Mouse (Mus musculus) midbrain, postnatal 0 days (tissue): Measurements from ENCODE around the gene Mcpt4. TPM values are rescaled to one million over a fixed set of nuclear protein-coding genes. Genes with fewer than 3 reads are reported as not detected.
"Not testable (repeated sequence)": the region's sequence is repeated elsewhere in the genome, so short reads cannot be mapped to it uniquely, and the experiment has no call there.

Source experiments
- ATAC-seq: fragments of 200-750 bp; cut with Nextera tagmentation; 2 replicates; pipeline ENCODE4 v1.8.0; 2017; ENCODE audit warnings: moderate number of reproducible peaks, mild to moderate bottlenecking, moderate TSS enrichment, moderate library complexity; ENCODE audit not compliant: low FRiP score
- DNase-seq: peaks from one replicate; pipeline ENCODE4 v3.0.0-alpha.2; 2015; ENCODE audit warnings: low spot score
- H3K27ac ChIP-seq: fragments of 300-500 bp; sonication (generic); 2 replicates; pipeline ENCODE4 v1.5.1; 2014; ENCODE audit warnings: low read depth, mild to moderate bottlenecking, low read length, mixed read lengths
- H3K27me3 ChIP-seq: fragments of 300-500 bp; sonication (generic); 2 replicates; pipeline ENCODE4 v1.6.1; 2014; ENCODE audit warnings: low read length, control low read depth, mixed read lengths; ENCODE audit not compliant: insufficient read depth
- H3K36me3 ChIP-seq: fragments of 300-500 bp; sonication (generic); 2 replicates; pipeline ENCODE4 v1.6.1; 2014; ENCODE audit warnings: low read length, control low read depth, mixed read lengths; ENCODE audit not compliant: insufficient read depth
- H3K4me1 ChIP-seq: fragments of 300-500 bp; sonication (generic); 2 replicates; pipeline ENCODE4 v1.6.1; 2014; ENCODE audit warnings: mild to moderate bottlenecking, control low read depth, antibody characterized with exemption, low read length, mixed read lengths; ENCODE audit not compliant: insufficient read depth
- H3K4me2 ChIP-seq: fragments of 300-500 bp; sonication (generic); 2 replicates; pipeline ENCODE4 v1.6.1; 2014; ENCODE audit warnings: low read depth, mild to moderate bottlenecking, low read length, mixed read lengths; ENCODE audit not compliant: poor library complexity, severe bottlenecking
- H3K4me3 ChIP-seq: fragments of 300-500 bp; sonication (generic); 2 replicates; pipeline ENCODE4 v1.5.1; 2014; ENCODE audit warnings: low read depth, mild to moderate bottlenecking, low read length, moderate library complexity
- H3K9ac ChIP-seq: fragments of 300-500 bp; sonication (generic); replicated peaks from 2 replicates; pipeline ENCODE4 v1.6.1; 2014; ENCODE audit warnings: mild to moderate bottlenecking, low read length, moderate library complexity, mixed read lengths; ENCODE audit not compliant: poor library complexity, severe bottlenecking
- H3K9me3 ChIP-seq: fragments of 300-500 bp; sonication (generic); 2 replicates; pipeline ENCODE4 v1.6.1; 2016; ENCODE audit warnings: low read length, control low read depth
- CTCF ChIP-seq: IDR thresholded peaks from 2 replicates; pipeline ENCODE4 v1.5.1; 2016; ENCODE audit warnings: antibody characterized with exemption, mild to moderate bottlenecking
- WGBS: fragments of 180-500 bp; shearing (Covaris S2); extraction: QIAGEN DNeasy Blood & Tissue Kit; methylation state at CpG from one replicate; pipeline ENCODE4 v1.1.7; 2014; 5-methylcytosine and 5-hydroxymethylcytosine counted together
- polyA plus RNA-seq: library from polyadenylated mRNA; unstranded; fragments of >200 nt; fragmentation: Nextera tagmentation; extraction: Ambion mirVana; gene quantifications from 2 replicates; pipeline ENCODE4 v1.2.1, GENCODE M21; 2015
- total RNA-seq: library from RNA; depleted of rRNA; stranded (reverse); fragments of >200 nt; gene quantifications from 2 replicates; pipeline ENCODE4 v1.2.3, GENCODE M21; 2014; rRNA removed

Mcpt4 gene
- total RNA-seq (0.38 TPM in 1 of 2 replicates, not detected in the other), polyA plus RNA-seq (not detected in 2 replicates)

GRCm38 (mm10) chr14:56062213-56062612 is at the start of gene Mcpt4:
Gene Mcpt4 (minus strand): TSS chr14:56062313.
- not testable (repeated sequence) for H3K9ac ChIP-seq, DNase-seq, H3K4me3 ChIP-seq, ATAC-seq, H3K36me3 ChIP-seq, H3K27me3 ChIP-seq, H3K4me2 ChIP-seq, H3K4me1 ChIP-seq, H3K9me3 ChIP-seq, H3K27ac ChIP-seq
- WGBS = 81% methylated on average over 3 of the region's 3 CpGs

GRCm38 (mm10) chr14:56105447-56106180 is 43.5 kb upstream of the Mcpt4 start:
- Histone ChIP-seq H3K9me3 (no peaks in the 10 kb centered on the region), H3K27ac (no peak overlapping the region), H3K36me3 (no peaks in the 10 kb centered on the region), H3K4me3 (no peak overlapping the region), H3K4me2 (no peak overlapping the region), H3K9ac (no peak overlapping the region), H3K4me1 (no peaks in the 10 kb centered on the region), H3K27me3 (no peaks in the 10 kb centered on the region)
- no peak for TF ChIP-seq CTCF
- ATAC-seq (no peak), DNase-seq (no peak)
- 83% methylated on average over 13 of the region's 13 CpGs for WGBS

GRCm38 (mm10) chr14:56105016-56105415 is 42.9 kb upstream of the Mcpt4 start:
- no peaks in the 10 kb centered on the region for H3K36me3 ChIP-seq
- no peaks in the 10 kb centered on the region for H3K4me1 ChIP-seq
- TF ChIP-seq CTCF = no peak
- no peak overlapping the region for H3K9ac ChIP-seq
- ATAC-seq (no peak), DNase-seq (no peak)
- WGBS = 95% methylated on average over 5 of the region's 5 CpGs
- no peak overlapping the region for H3K4me2 ChIP-seq
- H3K27me3 ChIP-seq = no peaks in the 10 kb centered on the region
- H3K27ac ChIP-seq = no peak overlapping the region
- H3K4me3 ChIP-seq = no peak overlapping the region
- no peaks in the 10 kb centered on the region for H3K9me3 ChIP-seq

GRCm38 (mm10) chr14:56103452-56103851 is 41.3 kb upstream of the Mcpt4 start:
- Histone ChIP-seq H3K27ac (no peak overlapping the region), H3K4me3 (no peak overlapping the region), H3K9ac (no peak overlapping the region), H3K9me3 (no peaks in the 10 kb centered on the region), H3K36me3 (no peaks in the 10 kb centered on the region), H3K4me1 (no peaks in the 10 kb centered on the region), H3K27me3 (no peaks in the 10 kb centered on the region), H3K4me2 (no peak overlapping the region)
- 51% methylated on average over 3 of the region's 3 CpGs for WGBS
- no peak for ATAC-seq
- TF ChIP-seq CTCF = no peak
- no peak for DNase-seq

GRCm38 (mm10) chr14:56102386-56102785 is 40.3 kb upstream of the Mcpt4 start, which contains the start of gene Ctsg:
Gene Ctsg (minus strand): TSS chr14:56102574.
- no peak for TF ChIP-seq CTCF
- Histone ChIP-seq H3K27me3 (no peaks in the 10 kb centered on the region), H3K27ac (no peak within 1 kb of the TSS), H3K9ac (no peak within 1 kb of the TSS), H3K9me3 (no peaks in the 10 kb centered on the region), H3K4me2 (no peak within 1 kb of the TSS), H3K4me1 (no peaks in the 10 kb centered on the region), H3K4me3 (no peak within 1 kb of the TSS), H3K36me3 (no peaks in the 10 kb centered on the region)
- no peak for ATAC-seq
- no peak for DNase-seq
- 78% methylated on average over 10 of the region's 10 CpGs for WGBS

- Histone ChIP-seq H3K36me3 (no peaks in the 10 kb centered on the region), H3K4me2 (no peak overlapping the region), H3K27me3 (no peaks in the 10 kb centered on the region), H3K9ac (no peak overlapping the region), H3K4me1 (no peaks in the 10 kb centered on the region), H3K27ac (no peak overlapping the region), H3K4me3 (no peak overlapping the region), H3K9me3 (no peaks in the 10 kb centered on the region)
- peak; percentile 64 for TF ChIP-seq CTCF
- peak; percentile 22 for DNase-seq
- WGBS = 77% methylated on average over 4 of the region's 4 CpGs
- no peak for ATAC-seq
These were observed 36.8 kb upstream of the Mcpt4 start for GRCm38 (mm10) chr14:56098940-56099339.
